ENCODE assay signal across 9 mouse cellular contexts in the genomic region with DNA sequence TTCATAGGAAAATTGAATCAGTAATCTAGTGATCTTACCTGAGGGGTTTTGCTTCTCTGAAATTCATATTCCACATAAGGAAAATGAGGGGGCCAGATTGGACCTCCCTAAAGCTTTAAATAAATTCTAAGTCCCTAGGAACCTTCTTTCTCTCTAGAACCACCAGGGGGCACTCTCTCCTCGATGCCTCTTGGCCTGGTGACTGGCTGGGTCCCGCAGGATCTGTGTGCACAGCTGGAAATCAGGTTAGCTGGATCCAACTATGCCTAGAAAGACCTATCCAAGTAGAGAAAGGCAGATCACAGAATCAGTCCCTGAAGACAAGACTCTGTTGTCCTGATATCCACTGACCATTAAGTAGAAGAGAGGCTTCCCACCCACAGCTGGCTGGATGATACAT. TPM values are rescaled to one million over a fixed set of nuclear protein-coding genes. Genes with fewer than 3 reads are reported as not detected.
DNase-seq lines count a peak whose midpoint lies in the region; ATAC-seq and TF ChIP-seq lines count a peak whose summit lies in the region.
"Had no signal": no experiment of that assay in that cellular context is flagged by ENCODE, and none has a peak within 500 bp of the region (broad histone marks: within the 10 kb centered on the region; RNA-seq: fewer than 3 reads in every experiment).

No protein-coding gene starts in this region.

- no peaks in the 10 kb centered on the region for H3K9me3 ChIP-seq in midbrain, embryonic 11.5 days (ENCODE audit: control insufficient read depth, low read length)
- no peaks in the 10 kb centered on the region for H3K9me3 ChIP-seq in midbrain, embryonic 13.5 days

- no peaks in the 10 kb centered on the region for H3K36me3 ChIP-seq in midbrain, embryonic 11.5 days (ENCODE audit: control insufficient read depth, insufficient read depth, low read length)
- no peaks in the 10 kb centered on the region for H3K36me3 ChIP-seq in midbrain, embryonic 13.5 days

- WGBS in midbrain, embryonic 11.5 days: 0% methylated on average over 2 of the region's 2 CpGs
- whole genome bisulfite sequencing in midbrain, embryonic 13.5 days: 4% methylated on average over 2 of the region's 2 CpGs
- 0% methylated on average over 2 of the region's 2 CpGs for WGBS in olfactory bulb, adult 2 months

- peak; percentile 63 for TF ChIP-seq CTCF in olfactory bulb, adult 2 months (IDR thresholded peaks at IDR 0.05; ENCODE audit: insufficient read depth, low read depth, low read length)

- intact Hi-C loops in heart, postnatal 10 days (cut with DNase I): loop anchor here (1.0 to 2.0 kb wide), 2 partner anchors 29 to 57 kb away; no protein-coding TSS in a partner anchor
- intact Hi-C loops in left cerebral cortex, postnatal 25 days (cut with DNase I): loop anchor here (1.0 to 5.0 kb wide), 4 partner anchors 57 to 502 kb away; no protein-coding TSS in a partner anchor

- H3K4me3 ChIP-seq in midbrain, embryonic 11.5 days (ENCODE audit: low read depth, low read length): no peak overlapping the region
- H3K4me3 ChIP-seq in midbrain, embryonic 13.5 days (replicated peaks): no peak overlapping the region
- no peak overlapping the region for H3K4me3 ChIP-seq in olfactory bulb, adult 2 months (ENCODE audit: insufficient read depth, low read depth, low read length)
- H3K4me3 ChIP-seq: heart, embryonic 13.5 days had no signal

- DNase-seq in midbrain, embryonic 11.5 days (ENCODE audit: low spot score, missing footprints): peak; percentile 97
- DNase-seq in WW6 (ENCODE audit: low read depth, low spot score): peak; percentile 69
- peak; percentile 95 for DNase-seq in embryo, embryonic 10.5 days (ENCODE audit: low spot score)
- peak; percentile 77 to 83 for DNase-seq in heart, postnatal 10 days
- peak; percentile 51 to 61 for DNase-seq in left cerebral cortex, postnatal 25 days (ENCODE audit: low spot score in 2 of 2)

- no peak for TF ChIP-seq POLR2A in olfactory bulb, adult 2 months (IDR thresholded peaks at IDR 0.05; ENCODE audit: insufficient read depth, low read depth, low read length)

- no peaks in the 10 kb centered on the region for H3K4me1 ChIP-seq in midbrain, embryonic 11.5 days (ENCODE audit: control insufficient read depth, insufficient read depth, low read length)
- no peaks in the 10 kb centered on the region for H3K4me1 ChIP-seq in midbrain, embryonic 13.5 days (replicated peaks)
- H3K4me1 ChIP-seq in olfactory bulb, adult 2 months (ENCODE audit: control insufficient read depth, insufficient read depth, low read length): no peaks in the 10 kb centered on the region

- ATAC-seq in midbrain, embryonic 11.5 days (ENCODE audit: low FRiP score): no peak
- ATAC-seq in midbrain, embryonic 13.5 days: no peak
- ATAC-seq in inflammation-experienced regulatory T-cells, adult 6 months: no peak

- H3K27me3 ChIP-seq in midbrain, embryonic 11.5 days (ENCODE audit: control insufficient read depth, insufficient read depth, low read length): no peaks in the 10 kb centered on the region
- no peaks in the 10 kb centered on the region for H3K27me3 ChIP-seq in midbrain, embryonic 13.5 days

- H3K4me2 ChIP-seq in midbrain, embryonic 11.5 days: no peak overlapping the region
- no peak overlapping the region for H3K4me2 ChIP-seq in midbrain, embryonic 13.5 days (replicated peaks)
- H3K4me2 ChIP-seq: heart, embryonic 13.5 days had no signal

- no peak overlapping the region for H3K9ac ChIP-seq in midbrain, embryonic 11.5 days (ENCODE audit: low read length)
- no peak overlapping the region for H3K9ac ChIP-seq in midbrain, embryonic 13.5 days (replicated peaks)
- H3K9ac ChIP-seq: heart, embryonic 13.5 days had no signal

- H3K27ac ChIP-seq in midbrain, embryonic 11.5 days (ENCODE audit: low read depth, low read length): no peak overlapping the region
- no peak overlapping the region for H3K27ac ChIP-seq in midbrain, embryonic 13.5 days
- H3K27ac ChIP-seq in olfactory bulb, adult 2 months (ENCODE audit: insufficient read depth, low read depth, low read length): no peak overlapping the region
- H3K27ac ChIP-seq: heart, embryonic 13.5 days had no signal

RNA-seq across cellular contexts. Expression of a gene that starts 33.2 kb away (rescaled TPM):
- 411 and 428 TPM in 2 replicates for polyA plus RNA-seq in midbrain, embryonic 11.5 days (2014; fragmentation: Nextera tagmentation; extraction: Ambion mirVana)
- 374 and 417 TPM in 2 replicates for polyA plus RNA-seq in midbrain, embryonic 13.5 days (2015; fragmentation: Nextera tagmentation; extraction: Ambion mirVana)
- total RNA-seq in heart, postnatal 10 days (2021): 1,000 to 10,000 TPM; 1,750 to 1,767 TPM
- total RNA-seq in left cerebral cortex, postnatal 25 days (2021): 100 to 1,000 TPM; 275 to 297 TPM
- 225 and 437 TPM in 2 replicates for polyA plus RNA-seq in olfactory bulb, adult 2 months (2012; ENCODE audit: insufficient read depth, insufficient read length, low replicate concordance, missing spikeins)
- polyA plus RNA-seq in inflammation-experienced regulatory T-cells, adult 6 months (2017; shearing (Covaris generic)): not detected

RNA-seq across cellular contexts. Expression of a gene that starts 53.4 kb away (rescaled TPM):
- polyA plus RNA-seq in midbrain, embryonic 11.5 days (2014; fragmentation: Nextera tagmentation; extraction: Ambion mirVana): 0.03 TPM in 1 of 2 replicates, not detected in the other
- 0.04 and 0.08 TPM in 2 replicates for polyA plus RNA-seq in midbrain, embryonic 13.5 days (2015; fragmentation: Nextera tagmentation; extraction: Ambion mirVana)
- total RNA-seq in heart, postnatal 10 days (2021): under 1 TPM; 0.02 to 0.05 TPM
- under 1 TPM; 0.28 to 0.32 TPM for total RNA-seq in left cerebral cortex, postnatal 25 days (2021)
- not detected in 2 replicates for polyA plus RNA-seq in olfactory bulb, adult 2 months (2012; ENCODE audit: insufficient read depth, insufficient read length, low replicate concordance, missing spikeins)
- polyA plus RNA-seq in inflammation-experienced regulatory T-cells, adult 6 months (2017; shearing (Covaris generic)): not detected

Comparison
In these comparisons a context has a peak if more than half of its experiments do, and no peak if none do; other contexts are left out.
1. RNA of a gene that starts 33.2 kb away (polyA plus RNA-seq): 411 to 428 TPM in midbrain, embryonic 11.5 days, 374 to 417 TPM in midbrain, embryonic 13.5 days and 225 to 437 TPM in olfactory bulb, adult 2 months; not detected in inflammation-experienced regulatory T-cells, adult 6 months; every median in the first group is over 100 times any median in the second.
2. Peak in every context shown above with its lines, with median percentiles within 50 percentile points of each other: DNase-seq.